Mouse (Mus musculus) kidney, embryonic 15.5 days (tissue): ENCODE measurements around the gene Zfp706. TPM values are rescaled to one million over a fixed set of nuclear protein-coding genes. Genes with fewer than 3 reads are reported as not detected.

Source experiments
- ATAC-seq: fragments of 200-750 bp; cut with Nextera tagmentation; replicated peaks from 2 replicates; pipeline ENCODE4 v1.8.0; 2017; ENCODE audit warnings: moderate TSS enrichment; ENCODE audit not compliant: low FRiP score
- H3K27ac ChIP-seq: fragments of 300-500 bp; sonication (generic); 2 replicates; pipeline ENCODE4 v1.5.1; 2015; ENCODE audit warnings: mild to moderate bottlenecking, inconsistent platforms
- H3K27me3 ChIP-seq: fragments of 300-500 bp; sonication (generic); 2 replicates; pipeline ENCODE4 v1.6.1; 2015; ENCODE audit warnings: inconsistent platforms
- H3K36me3 ChIP-seq: fragments of 300-500 bp; sonication (generic); 2 replicates; pipeline ENCODE4 v1.6.1; 2015; ENCODE audit warnings: inconsistent platforms
- H3K4me1 ChIP-seq: fragments of 300-500 bp; sonication (generic); 2 replicates; pipeline ENCODE4 v1.6.1; 2015; ENCODE audit warnings: inconsistent platforms
- H3K4me2 ChIP-seq: fragments of 300-500 bp; sonication (generic); 2 replicates; pipeline ENCODE4 v1.6.1; 2015; ENCODE audit warnings: moderate library complexity, mild to moderate bottlenecking, inconsistent platforms
- H3K4me3 ChIP-seq: fragments of 300-500 bp; sonication (generic); replicated peaks from 2 replicates; pipeline ENCODE4 v1.5.1; 2015; ENCODE audit warnings: mild to moderate bottlenecking, inconsistent platforms
- H3K9ac ChIP-seq: fragments of 300-500 bp; sonication (generic); 2 replicates; pipeline ENCODE4 v1.6.1; 2015; ENCODE audit warnings: mild to moderate bottlenecking, inconsistent platforms
- H3K9me3 ChIP-seq: fragments of 300-500 bp; sonication (generic); replicated peaks from 2 replicates; pipeline ENCODE4 v1.6.1; 2016; ENCODE audit warnings: inconsistent platforms
- WGBS: fragments of 180-500 bp; shearing (Covaris S2); methylation state at CpG from one replicate; pipeline ENCODE4 v1.1.7; 2015; ENCODE audit warnings: mixed read lengths; 5-methylcytosine and 5-hydroxymethylcytosine counted together
- polyA plus RNA-seq: library from polyadenylated mRNA; unstranded; fragments of >200 nt; fragmentation: Nextera tagmentation; extraction: Ambion mirVana; gene quantifications from 2 replicates; pipeline ENCODE4 v1.2.1, GENCODE M21; 2015

Zfp706 gene
- polyA plus RNA-seq, 1 experiment from 2014 or later: 428 TPM

GRCm38 (mm10) chr15:37034155-37034554, 26.6 kb upstream of the Zfp706 start:
- Histone ChIP-seq H3K4me3 (no peak overlapping the region), H3K9me3 (no peaks in the 10 kb centered on the region), H3K4me2 (no peak overlapping the region), H3K27ac (no peak overlapping the region), H3K9ac (no peak overlapping the region), H3K36me3 (no peaks in the 10 kb centered on the region), H3K27me3 (no peaks in the 10 kb centered on the region), H3K4me1 (peaks cover 5% of the 10 kb centered on the region; the same call in 1 of the 2 replicates)
- ATAC-seq: no peak
- 74% methylated on average over 2 of the region's 2 CpGs for WGBS

- Histone ChIP-seq H3K9ac (no peak overlapping the region), H3K9me3 (no peaks in the 10 kb centered on the region), H3K27ac (no peak overlapping the region), H3K4me2 (no peak overlapping the region), H3K4me3 (no peak overlapping the region), H3K27me3 (no peaks in the 10 kb centered on the region), H3K36me3 (no peaks in the 10 kb centered on the region), H3K4me1 (peaks cover 5% of the 10 kb centered on the region; the same call in 1 of the 2 replicates)
- 79% methylated on average over 2 of the region's 2 CpGs for WGBS
- ATAC-seq: no peak
Observed at GRCm38 (mm10) chr15:37033431-37033830, 25.9 kb upstream of the Zfp706 start.

GRCm38 (mm10) chr15:37031334-37032150, 24.0 kb upstream of the Zfp706 start:
- no peak for ATAC-seq
- WGBS: 53% methylated on average over 6 of the region's 6 CpGs

GRCm38 (mm10) chr15:37030929-37031328, 23.4 kb upstream of the Zfp706 start:
- peaks cover 5% of the 10 kb centered on the region; the same call in 1 of the 2 replicates for H3K4me1 ChIP-seq
- H3K36me3 ChIP-seq: no peaks in the 10 kb centered on the region
- no peak overlapping the region for H3K4me2 ChIP-seq
- H3K27ac ChIP-seq: no peak overlapping the region
- ATAC-seq: no peak
- no peaks in the 10 kb centered on the region for H3K27me3 ChIP-seq
- no peak overlapping the region for H3K4me3 ChIP-seq
- H3K9ac ChIP-seq: no peak overlapping the region
- H3K9me3 ChIP-seq: no peaks in the 10 kb centered on the region
- 86% methylated on average over 3 of the region's 3 CpGs for WGBS

More at GRCm38 (mm10) chr15:37031334-37032150, 24.0 kb upstream of the Zfp706 start:
- Histone ChIP-seq H3K9ac (no peak overlapping the region), H3K36me3 (no peaks in the 10 kb centered on the region), H3K4me2 (no peak overlapping the region), H3K27me3 (no peaks in the 10 kb centered on the region), H3K4me1 (peaks cover 5% of the 10 kb centered on the region; the same call in 1 of the 2 replicates), H3K9me3 (no peaks in the 10 kb centered on the region), H3K4me3 (no peak overlapping the region), H3K27ac (no peak overlapping the region)

DNA sequence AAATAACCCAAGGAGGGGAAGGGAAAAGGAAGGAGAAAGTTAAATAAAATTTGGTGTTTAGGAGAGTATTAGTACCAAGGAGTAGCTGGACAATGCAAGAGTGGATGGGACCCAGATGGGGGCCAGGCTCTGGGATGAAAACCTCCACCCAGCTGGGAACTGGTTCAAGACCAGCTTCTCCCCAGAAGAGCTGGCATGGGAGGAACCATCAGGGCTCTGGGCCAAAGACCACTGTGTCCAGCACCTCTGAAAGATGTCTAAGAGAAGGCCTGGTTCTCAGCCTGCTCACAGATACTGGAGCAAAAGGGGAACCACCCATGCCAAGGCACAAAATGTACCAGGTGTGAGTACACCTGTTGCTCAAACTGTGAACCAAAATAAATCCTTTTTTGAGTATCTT, 20.4 kb upstream of the Zfp706 start:
- no peak overlapping the region for H3K4me3 ChIP-seq
- H3K9ac ChIP-seq: no peak overlapping the region
- no peaks in the 10 kb centered on the region for H3K36me3 ChIP-seq
- no peak overlapping the region for H3K27ac ChIP-seq
- H3K27me3 ChIP-seq: no peaks in the 10 kb centered on the region
- no peak overlapping the region for H3K4me2 ChIP-seq
- no peak for ATAC-seq
- no peaks in the 10 kb centered on the region for H3K9me3 ChIP-seq
- peaks cover 5% of the 10 kb centered on the region; the same call in 1 of the 2 replicates for H3K4me1 ChIP-seq

DNA sequence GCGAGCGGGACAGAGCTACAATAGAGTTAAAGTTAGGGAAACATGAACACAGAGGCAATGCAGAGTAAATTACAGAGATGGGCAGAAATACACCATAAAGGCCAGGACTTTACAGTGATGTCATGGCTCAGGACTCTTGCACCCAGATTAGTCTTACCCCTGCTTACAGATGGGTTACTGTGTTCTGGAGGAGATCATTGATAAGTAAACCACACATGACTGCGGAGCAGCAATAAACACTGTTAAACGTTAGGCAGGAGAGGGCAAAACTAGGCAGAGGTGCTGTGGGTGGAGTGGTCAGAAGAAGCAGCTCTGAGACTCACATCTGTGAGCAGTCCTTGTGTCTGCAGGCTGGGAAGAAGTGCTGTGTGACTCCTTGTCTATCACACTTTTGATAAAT, 18.9 kb upstream of the Zfp706 start:
- Histone ChIP-seq H3K4me1 (peaks cover 2% of the 10 kb centered on the region; the same call in 1 of the 2 replicates), H3K9ac (no peak overlapping the region), H3K36me3 (no peaks in the 10 kb centered on the region), H3K4me3 (no peak overlapping the region), H3K4me2 (no peak overlapping the region), H3K27me3 (no peaks in the 10 kb centered on the region), H3K9me3 (no peaks in the 10 kb centered on the region), H3K27ac (no peak overlapping the region)
- no peak for ATAC-seq
- 78% methylated on average over 4 of the region's 4 CpGs for WGBS

GRCm38 (mm10) chr15:37020581-37021245, 13.1 kb upstream of the Zfp706 start:
- Histone ChIP-seq H3K4me1 (no peaks in the 10 kb centered on the region), H3K27ac (no peak overlapping the region), H3K4me3 (no peak overlapping the region), H3K9me3 (no peaks in the 10 kb centered on the region), H3K36me3 (no peaks in the 10 kb centered on the region), H3K4me2 (no peak overlapping the region), H3K27me3 (no peaks in the 10 kb centered on the region), H3K9ac (no peak overlapping the region)
- ATAC-seq: no peak

DNA sequence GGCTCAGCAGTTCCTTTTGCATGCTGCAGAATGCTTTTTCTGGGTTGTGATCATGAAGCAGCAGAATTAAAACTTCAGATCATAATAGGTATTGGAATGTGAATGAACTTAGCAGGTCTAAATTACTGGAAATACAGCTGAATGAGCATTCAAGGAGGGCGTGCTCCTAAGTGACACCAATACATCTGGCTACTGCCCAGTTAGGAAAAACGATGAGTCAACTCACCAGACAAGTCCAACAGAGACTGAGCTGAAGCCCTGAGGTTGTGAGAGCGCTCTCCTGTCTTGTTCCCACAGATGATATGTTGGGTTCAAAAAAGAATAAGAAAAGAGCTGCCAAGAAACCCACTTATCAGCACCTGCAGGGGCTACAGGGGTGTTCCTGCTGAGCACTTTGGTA, 11.9 kb upstream of the Zfp706 start:
- Histone ChIP-seq H3K4me1 (no peaks in the 10 kb centered on the region), H3K4me2 (no peak overlapping the region), H3K27ac (no peak overlapping the region), H3K27me3 (no peaks in the 10 kb centered on the region), H3K36me3 (no peaks in the 10 kb centered on the region), H3K9me3 (no peaks in the 10 kb centered on the region), H3K9ac (no peak overlapping the region), H3K4me3 (no peak overlapping the region)
- WGBS: 84% methylated on average over 3 of the region's 3 CpGs
- ATAC-seq: no peak

DNA sequence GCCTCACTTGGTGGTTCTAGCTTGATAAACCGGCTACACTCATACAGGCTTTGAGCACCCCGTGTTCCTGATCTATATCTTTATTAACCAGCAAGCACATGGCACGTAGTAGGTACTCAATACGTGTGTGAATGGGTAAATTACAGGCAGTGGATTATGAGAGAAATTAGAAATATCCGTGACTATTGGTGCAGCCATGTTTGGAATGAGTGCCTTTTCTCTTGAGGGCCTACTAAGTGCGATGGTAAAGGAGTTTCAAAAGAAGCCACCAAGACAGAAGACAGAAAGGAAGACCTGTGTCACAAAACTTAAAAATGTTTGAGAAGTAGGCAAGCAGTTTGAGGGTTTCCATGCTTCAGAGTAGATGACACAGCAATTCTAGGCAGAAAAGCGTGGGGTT, 4.3 kb upstream of the Zfp706 start:
- H3K9me3 ChIP-seq: no peaks in the 10 kb centered on the region
- H3K4me1 ChIP-seq: peaks cover 4% of the 10 kb centered on the region; the same call in 1 of the 2 replicates
- no peak for ATAC-seq
- H3K27ac ChIP-seq: no peak overlapping the region
- H3K36me3 ChIP-seq: no peaks in the 10 kb centered on the region
- 90% methylated on average over 7 of the region's 7 CpGs for WGBS
- no peaks in the 10 kb centered on the region for H3K27me3 ChIP-seq
- no peak overlapping the region for H3K4me3 ChIP-seq
- no peak overlapping the region for H3K4me2 ChIP-seq
- H3K9ac ChIP-seq: no peak overlapping the region

DNA sequence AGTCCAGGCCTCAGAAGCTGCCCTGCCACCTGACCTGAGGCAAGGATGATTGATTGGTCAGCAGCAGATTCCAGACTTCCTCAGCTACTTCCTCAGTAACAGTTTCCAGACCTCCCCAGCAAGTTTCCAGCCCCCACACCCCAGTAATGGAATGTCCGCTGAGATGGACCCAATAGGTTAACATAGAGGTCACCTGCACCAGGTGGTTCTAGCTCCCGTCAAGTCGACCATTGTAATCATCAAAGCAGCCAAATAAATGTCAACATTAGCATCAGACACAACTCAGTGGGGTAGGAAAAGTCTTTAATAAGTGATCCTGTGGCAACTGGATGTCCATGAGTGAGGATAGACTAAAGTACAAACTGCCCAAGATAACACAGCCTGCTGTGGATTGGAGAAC, 3.7 kb upstream of the Zfp706 start:
- Histone ChIP-seq H3K4me3 (no peak overlapping the region), H3K4me1 (peaks cover 5% of the 10 kb centered on the region; the same call in 1 of the 2 replicates), H3K27ac (no peak overlapping the region), H3K9me3 (no peaks in the 10 kb centered on the region), H3K27me3 (no peaks in the 10 kb centered on the region), H3K4me2 (no peak overlapping the region), H3K9ac (no peak overlapping the region), H3K36me3 (no peaks in the 10 kb centered on the region)
- no peak for ATAC-seq
- 51% methylated on average over 3 of the region's 3 CpGs for WGBS

DNA sequence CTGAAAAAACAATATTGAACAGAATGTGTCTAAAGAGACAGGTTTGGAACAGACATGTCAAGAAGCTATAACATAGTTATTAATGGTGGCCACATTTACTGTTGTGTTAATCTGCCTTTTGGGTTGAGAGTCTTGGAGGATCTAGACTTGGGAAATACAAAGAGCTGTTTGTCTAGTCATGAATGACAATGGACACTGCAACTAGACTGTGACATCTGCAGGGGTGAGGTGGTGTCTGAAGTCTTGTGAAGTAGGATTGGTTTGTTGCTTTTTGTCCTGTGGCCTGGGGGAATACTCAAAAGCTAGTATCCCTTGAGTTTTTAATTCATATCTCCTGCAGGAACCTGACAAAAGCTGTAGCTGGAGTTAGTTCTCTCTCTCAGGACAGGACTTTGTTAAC, 973 bp upstream of the Zfp706 start:
- no peak for ATAC-seq
- Histone ChIP-seq H3K27me3 (no peaks in the 10 kb centered on the region), H3K9me3 (no peaks in the 10 kb centered on the region)

GRCm38 (mm10) chr15:37007959-37008419, 416 bp upstream of the Zfp706 start:
- Histone ChIP-seq H3K27me3 (no peaks in the 10 kb centered on the region), H3K27ac (peak overlapping the region; percentile 98), H3K4me1 (peaks cover 20% of the 10 kb centered on the region), H3K36me3 (peaks cover 14% of the 10 kb centered on the region), H3K9ac (peak overlapping the region; percentile 94), H3K4me3 (peak overlapping the region; percentile 98), H3K9me3 (no peaks in the 10 kb centered on the region), H3K4me2 (peak overlapping the region; percentile 68)
- no peak for ATAC-seq
- 31% methylated on average over 8 of the region's 8 CpGs for WGBS

More for the DNA sequence above, 973 bp upstream of the Zfp706 start:
- H3K27ac ChIP-seq: no peak overlapping the region
- no peak overlapping the region for H3K4me2 ChIP-seq
- H3K9ac ChIP-seq: no peak overlapping the region
- no peak overlapping the region for H3K4me3 ChIP-seq
- peaks cover 20% of the 10 kb centered on the region for H3K4me1 ChIP-seq
- peaks cover 8% of the 10 kb centered on the region for H3K36me3 ChIP-seq
